ENCODE assay signal across 9 mouse cellular contexts in the genomic region with DNA sequence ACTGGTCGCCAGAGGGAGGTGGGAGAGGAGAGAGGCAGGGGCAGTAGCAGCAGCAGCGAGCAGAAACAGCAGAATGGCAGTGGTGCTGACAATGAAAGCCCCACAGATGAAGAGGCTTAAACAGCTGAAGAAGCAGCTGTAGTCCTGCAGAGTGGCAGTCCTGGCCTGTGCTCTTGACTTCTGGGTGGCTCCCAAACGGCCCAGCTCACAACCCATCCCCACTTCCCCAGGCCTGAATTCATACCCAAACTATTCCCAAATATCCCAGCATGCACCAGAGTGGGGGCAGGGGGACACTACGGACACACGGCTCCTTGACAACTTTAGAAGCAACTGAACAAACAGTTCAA. TPM values are rescaled to one million over a fixed set of nuclear protein-coding genes. Genes with fewer than 3 reads are reported as not detected.
DNase-seq lines count a peak whose midpoint lies in the region; ATAC-seq lines count a peak whose summit lies in the region.
"Had no signal": no experiment of that assay in that cellular context is flagged by ENCODE, and none has a peak within 500 bp of the region (broad histone marks: within the 10 kb centered on the region; RNA-seq: fewer than 3 reads in every experiment).

No protein-coding gene starts in this region.

- H3K27me3 ChIP-seq in kidney, embryonic 14.5 days (ENCODE audit: control insufficient read depth, insufficient read depth, low read length) = no peaks in the 10 kb centered on the region
- no peaks in the 10 kb centered on the region for H3K27me3 ChIP-seq in embryonic facial prominence, embryonic 12.5 days
- no peaks in the 10 kb centered on the region for H3K27me3 ChIP-seq in hindbrain, embryonic 11.5 days (ENCODE audit: control insufficient read depth, insufficient read depth, low read length)
- H3K27me3 ChIP-seq in midbrain, embryonic 12.5 days = no peaks in the 10 kb centered on the region
- H3K27me3 ChIP-seq: CH12.LX had no signal

- peaks cover 12% of the 10 kb centered on the region for H3K4me1 ChIP-seq in kidney, embryonic 14.5 days (ENCODE audit: control insufficient read depth, insufficient read depth, low read length)
- H3K4me1 ChIP-seq in embryonic facial prominence, embryonic 12.5 days = peaks cover 20% of the 10 kb centered on the region
- no peaks in the 10 kb centered on the region for H3K4me1 ChIP-seq in hindbrain, embryonic 11.5 days (replicated peaks; ENCODE audit: control insufficient read depth, insufficient read depth, low read length)
- H3K4me1 ChIP-seq in midbrain, embryonic 12.5 days = peaks cover 18% of the 10 kb centered on the region

- WGBS in kidney, embryonic 14.5 days = 21% methylated on average over 5 of the region's 5 CpGs
- 32% methylated on average over 5 of the region's 5 CpGs for WGBS in embryonic facial prominence, embryonic 12.5 days
- WGBS in hindbrain, embryonic 11.5 days = 21% methylated on average over 5 of the region's 5 CpGs
- 3% methylated on average over 5 of the region's 5 CpGs for WGBS in midbrain, embryonic 12.5 days

- ATAC-seq in kidney, embryonic 14.5 days (ENCODE audit: low FRiP score, low TSS enrichment) = no peak
- ATAC-seq in embryonic facial prominence, embryonic 12.5 days (ENCODE audit: insufficient number of reproducible peaks, insufficient read depth, low FRiP score, low TSS enrichment) = 0 out of 2 replicates have a peak, but pooled peaks have one; percentile 60
- no peak for ATAC-seq in hindbrain, embryonic 11.5 days (ENCODE audit: low FRiP score)
- peak; percentile 72 for ATAC-seq in midbrain, embryonic 12.5 days (ENCODE audit: low FRiP score, low read depth)

- no peak overlapping the region for H3K4me3 ChIP-seq in kidney, embryonic 14.5 days (ENCODE audit: low read length)
- no peak overlapping the region for H3K4me3 ChIP-seq in embryonic facial prominence, embryonic 12.5 days
- no peak overlapping the region for H3K4me3 ChIP-seq in hindbrain, embryonic 11.5 days (ENCODE audit: low read depth, low read length)
- H3K4me3 ChIP-seq in midbrain, embryonic 12.5 days = no peak overlapping the region

- no peak overlapping the region for H3K4me2 ChIP-seq in kidney, embryonic 14.5 days (replicated peaks; ENCODE audit: low read depth, low read length)
- no peak overlapping the region for H3K4me2 ChIP-seq in embryonic facial prominence, embryonic 12.5 days (replicated peaks)
- H3K4me2 ChIP-seq in hindbrain, embryonic 11.5 days (replicated peaks; ENCODE audit: low read depth, low read length) = no peak overlapping the region
- no peak overlapping the region for H3K4me2 ChIP-seq in midbrain, embryonic 12.5 days (replicated peaks)

- no peaks in the 10 kb centered on the region; the same call in 1 of the 2 replicates for H3K9me3 ChIP-seq in kidney, embryonic 14.5 days (ENCODE audit: control insufficient read depth, low read length)
- no peaks in the 10 kb centered on the region for H3K9me3 ChIP-seq in embryonic facial prominence, embryonic 12.5 days
- no peaks in the 10 kb centered on the region for H3K9me3 ChIP-seq in hindbrain, embryonic 11.5 days (ENCODE audit: control insufficient read depth, low read length)
- H3K9me3 ChIP-seq in midbrain, embryonic 12.5 days = no peaks in the 10 kb centered on the region

- 0 out of 2 replicates have a peak, but pooled peaks cover 3% of the 10 kb centered on the region for H3K36me3 ChIP-seq in kidney, embryonic 14.5 days (ENCODE audit: control insufficient read depth, insufficient read depth, low read length)
- no peaks in the 10 kb centered on the region for H3K36me3 ChIP-seq in embryonic facial prominence, embryonic 12.5 days
- H3K36me3 ChIP-seq in hindbrain, embryonic 11.5 days (ENCODE audit: control insufficient read depth, insufficient read depth, low read length) = no peaks in the 10 kb centered on the region
- H3K36me3 ChIP-seq in midbrain, embryonic 12.5 days = no peaks in the 10 kb centered on the region

- H3K9ac ChIP-seq in kidney, embryonic 14.5 days (ENCODE audit: low read depth, low read length) = no peak overlapping the region
- no peak overlapping the region for H3K9ac ChIP-seq in embryonic facial prominence, embryonic 12.5 days
- no peak overlapping the region for H3K9ac ChIP-seq in hindbrain, embryonic 11.5 days (ENCODE audit: low read depth, low read length)
- peak overlapping the region; percentile 31 for H3K9ac ChIP-seq in midbrain, embryonic 12.5 days (replicated peaks)

- H3K27ac ChIP-seq in kidney, embryonic 14.5 days (ENCODE audit: low read depth, low read length) = peak overlapping the region; percentile 63; the same call in 1 of the 2 replicates
- 0 out of 2 replicates have a peak overlapping the region, but pooled peaks have one; percentile 0 for H3K27ac ChIP-seq in embryonic facial prominence, embryonic 12.5 days
- 0 out of 2 replicates have a peak overlapping the region, but pooled peaks have one; percentile 42 for H3K27ac ChIP-seq in hindbrain, embryonic 11.5 days (ENCODE audit: low read depth, low read length)
- H3K27ac ChIP-seq in midbrain, embryonic 12.5 days (replicated peaks) = peak overlapping the region; percentile 62

- DNase-seq in kidney, postnatal 14 days = no peak
- DNase-seq in hindbrain, embryonic 11.5 days (ENCODE audit: low spot score) = no peak
- no peak for DNase-seq in right cerebral cortex, adult 18-20 months
- no peak for DNase-seq in urinary bladder, postnatal 10 days (ENCODE audit: low spot score)
- DNase-seq in adrenal gland, adult 18-20 months (ENCODE audit: low spot score in 2 of 2) = no peak

RNA-seq across cellular contexts. Expression of gene Memo1, which starts 30.2 kb away (rescaled TPM):
- 94.1 and 94.7 TPM in 2 replicates for polyA plus RNA-seq in kidney, embryonic 14.5 days (2014; fragmentation: Nextera tagmentation; extraction: Ambion mirVana)
- 77.9 and 83.7 TPM in 2 replicates for polyA plus RNA-seq in embryonic facial prominence, embryonic 12.5 days (2016; fragmentation: Nextera tagmentation; extraction: Ambion mirVana)
- 82.3 and 86.9 TPM in 2 replicates for polyA plus RNA-seq in hindbrain, embryonic 11.5 days (2014; fragmentation: Nextera tagmentation; extraction: Ambion mirVana)
- polyA plus RNA-seq in midbrain, embryonic 12.5 days (2016; fragmentation: Nextera tagmentation; extraction: Ambion mirVana) = 71.1 and 72.1 TPM in 2 replicates
- total RNA-seq in adrenal gland, adult 18-20 months (2021) = 100 to 1,000 TPM in 1 of 2 experiments, 10 to 100 TPM in 1; 76.5 to 101 TPM

RNA-seq across cellular contexts. Expression of gene Dpy30, which starts 58.6 kb away (rescaled TPM):
- polyA plus RNA-seq in kidney, embryonic 14.5 days (2014; fragmentation: Nextera tagmentation; extraction: Ambion mirVana) = 264 and 339 TPM in 2 replicates
- polyA plus RNA-seq in embryonic facial prominence, embryonic 12.5 days (2016; fragmentation: Nextera tagmentation; extraction: Ambion mirVana) = 233 and 238 TPM in 2 replicates
- 243 and 251 TPM in 2 replicates for polyA plus RNA-seq in hindbrain, embryonic 11.5 days (2014; fragmentation: Nextera tagmentation; extraction: Ambion mirVana)
- 226 and 239 TPM in 2 replicates for polyA plus RNA-seq in midbrain, embryonic 12.5 days (2016; fragmentation: Nextera tagmentation; extraction: Ambion mirVana)
- total RNA-seq in adrenal gland, adult 18-20 months (2021) = 10 to 100 TPM; 70.1 to 77.2 TPM

Comparison
In these comparisons a context has a peak if more than half of its experiments do, and no peak if none do; other contexts are left out.
1. ATAC-seq: peak in embryonic facial prominence, embryonic 12.5 days (single experiment) and midbrain, embryonic 12.5 days (single experiment); none in kidney, embryonic 14.5 days (single experiment) and hindbrain, embryonic 11.5 days (single experiment).
2. H3K27ac ChIP-seq: peak in every context shown above with its lines; median percentile 63 in kidney, embryonic 14.5 days; 62 in midbrain, embryonic 12.5 days; 42 in hindbrain, embryonic 11.5 days; 0 in embryonic facial prominence, embryonic 12.5 days.